Mouse (Mus musculus): ENCODE measurements around the gene Lrp4.

DNA sequence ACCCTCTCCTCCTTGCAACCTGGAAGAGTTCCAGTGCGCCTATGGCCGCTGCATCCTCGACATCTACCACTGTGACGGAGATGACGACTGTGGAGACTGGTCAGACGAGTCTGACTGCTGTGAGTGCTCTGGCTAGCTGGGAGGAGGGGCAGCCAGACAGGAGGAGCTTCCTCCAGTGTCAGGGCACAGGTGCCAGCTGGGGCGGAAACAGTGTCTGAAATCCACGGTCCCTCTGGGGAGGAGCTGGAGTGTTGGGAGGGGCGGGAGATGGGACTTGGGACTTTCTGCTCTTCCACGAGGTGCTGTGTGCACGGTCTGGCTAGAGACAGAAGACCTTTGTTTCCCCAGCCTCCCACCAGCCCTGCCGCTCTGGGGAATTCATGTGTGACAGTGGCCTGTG lies 17.0 kb downstream of the Lrp4 start:
- TF ChIP-seq CTCF (IDR thresholded peaks at IDR 0.05; ENCODE audit: control insufficient read depth, insufficient read depth, insufficient replicate concordance, low read depth, low read length) = no peak
- no peak for TF ChIP-seq POLR2A (IDR thresholded peaks at IDR 0.05; ENCODE audit: control insufficient read depth, low read depth, low read length)
